Mouse (Mus musculus): ENCODE data around the gene Mctp2. TPM values are rescaled to one million over a fixed set of nuclear protein-coding genes. Genes with fewer than 3 reads are reported as not detected.

Mctp2 gene
- polyA plus RNA-seq, 1 experiment, result 0.95 TPM

- DNase-seq (ENCODE audit: low read depth, low spot score), result no peak
- 76% methylated on average over 1 of the region's 1 CpGs for WGBS
Measured at GRCm38 (mm10) chr7:72195709-72196108, 110.7 kb downstream of the Mctp2 start.

GRCm38 (mm10) chr7:72193304-72193703, 113.1 kb downstream of the Mctp2 start:
- WGBS, result 74% methylated on average over 1 of the region's 1 CpGs
- DNase-seq (ENCODE audit: low read depth, low spot score), result no peak

GRCm38 (mm10) chr7:72181651-72182050, 124.8 kb downstream of the Mctp2 start:
- no peak for DNase-seq (ENCODE audit: low read depth, low spot score)
- 74% methylated on average over 5 of the region's 5 CpGs for WGBS

GRCm38 (mm10) chr7:72169320-72169719, 137.1 kb downstream of the Mctp2 start:
- no peak for DNase-seq (ENCODE audit: low read depth, low spot score)
- WGBS, result 78% methylated on average over 2 of the region's 2 CpGs

GRCm38 (mm10) chr7:72165726-72166701, 140.4 kb downstream of the Mctp2 start:
- no peak for DNase-seq (ENCODE audit: low read depth, low spot score)
- WGBS, result 73% methylated on average over 13 of the region's 13 CpGs

GRCm38 (mm10) chr7:72162256-72162655, 144.2 kb downstream of the Mctp2 start:
- no peak for DNase-seq (ENCODE audit: low read depth, low spot score)
- WGBS, result 25% methylated on average over 1 of the region's 1 CpGs

GRCm38 (mm10) chr7:72159513-72160063, 146.8 kb downstream of the Mctp2 start:
- no peak for DNase-seq (ENCODE audit: low read depth, low spot score)
- 82% methylated on average over 4 of the region's 4 CpGs for WGBS

- WGBS, result 64% methylated on average over 7 of the region's 7 CpGs
- DNase-seq (ENCODE audit: low read depth, low spot score), result no peak
Measured at GRCm38 (mm10) chr7:72150799-72151708, 155.4 kb downstream of the Mctp2 start.

GRCm38 (mm10) chr7:72149073-72149472, 157.3 kb downstream of the Mctp2 start:
- 58% methylated on average over 3 of the region's 3 CpGs for WGBS
- DNase-seq (ENCODE audit: low read depth, low spot score), result no peak

- no peak for DNase-seq (ENCODE audit: low read depth, low spot score)
Measured at GRCm38 (mm10) chr7:72146849-72147248, 159.6 kb downstream of the Mctp2 start.

- 83% methylated on average over 17 of the region's 17 CpGs for WGBS
- no peak for DNase-seq (ENCODE audit: low read depth, low spot score)
Measured at GRCm38 (mm10) chr7:72145726-72146520, 160.5 kb downstream of the Mctp2 start.

GRCm38 (mm10) chr7:72138701-72139100, 167.7 kb downstream of the Mctp2 start:
- 92% methylated on average over 4 of the region's 4 CpGs for WGBS
- DNase-seq (ENCODE audit: low read depth, low spot score), result no peak

- no peak for DNase-seq (ENCODE audit: low read depth, low spot score)
- 84% methylated on average over 7 of the region's 7 CpGs for WGBS
Measured at GRCm38 (mm10) chr7:72120986-72121385, 185.4 kb downstream of the Mctp2 start.

GRCm38 (mm10) chr7:72119713-72120112, 186.7 kb downstream of the Mctp2 start:
- 81% methylated on average over 3 of the region's 3 CpGs for WGBS
- no peak for DNase-seq (ENCODE audit: low read depth, low spot score)

- no peak for DNase-seq (ENCODE audit: low read depth, low spot score)
- WGBS, result 86% methylated on average over 4 of the region's 4 CpGs
Measured at GRCm38 (mm10) chr7:72117376-72118077, 188.9 kb downstream of the Mctp2 start.

- WGBS, result 68% methylated on average over 2 of the region's 2 CpGs
- no peak for DNase-seq (ENCODE audit: low read depth, low spot score)
Measured at GRCm38 (mm10) chr7:72115073-72115472, 191.3 kb downstream of the Mctp2 start.

- WGBS, result 72% methylated on average over 6 of the region's 6 CpGs
- DNase-seq (ENCODE audit: low read depth, low spot score), result no peak
Measured at GRCm38 (mm10) chr7:72110578-72110977, 195.8 kb downstream of the Mctp2 start.

- no peak for DNase-seq (ENCODE audit: low read depth, low spot score)
- 73% methylated on average over 3 of the region's 3 CpGs for WGBS
Measured at GRCm38 (mm10) chr7:72108639-72109399, 197.6 kb downstream of the Mctp2 start.

All from large intestine, adult 2 months (tissue).